Mouse (Mus musculus) neural tube, embryonic 14.5 days (tissue): ENCODE measurements around the gene Trim69. TPM values are rescaled to one million over a fixed set of nuclear protein-coding genes. Genes with fewer than 3 reads are reported as not detected.

Experiments
- ATAC-seq: fragments of 200-750 bp; cut with Nextera tagmentation; 2 replicates; pipeline ENCODE4 v1.8.0; 2017; ENCODE audit warnings: low read depth, mild to moderate bottlenecking, moderate TSS enrichment, moderate library complexity
- H3K27ac ChIP-seq: fragments of 300-500 bp; sonication (generic); 2 replicates; pipeline ENCODE4 v1.5.1; 2014; ENCODE audit warnings: low read depth, mild to moderate bottlenecking, control low read depth, low read length, moderate library complexity, mixed read lengths
- H3K27me3 ChIP-seq: fragments of 300-500 bp; sonication (generic); 2 replicates; pipeline ENCODE4 v1.6.1; 2014; ENCODE audit warnings: low read length; ENCODE audit not compliant: control insufficient read depth, insufficient read depth
- H3K36me3 ChIP-seq: fragments of 300-500 bp; sonication (generic); 2 replicates; pipeline ENCODE4 v1.6.1; 2014; ENCODE audit warnings: low read length, mixed read lengths; ENCODE audit not compliant: control insufficient read depth, insufficient read depth
- H3K4me1 ChIP-seq: fragments of 300-500 bp; sonication (generic); 2 replicates; pipeline ENCODE4 v1.6.1; 2014; ENCODE audit warnings: low read length; ENCODE audit not compliant: control insufficient read depth, insufficient read depth
- H3K4me2 ChIP-seq: fragments of 300-500 bp; sonication (generic); 2 replicates; pipeline ENCODE4 v1.6.1; 2014; ENCODE audit warnings: mild to moderate bottlenecking, low read depth, low read length, control low read depth
- H3K4me3 ChIP-seq: fragments of 300-500 bp; sonication (generic); 2 replicates; pipeline ENCODE4 v1.5.1; 2014; ENCODE audit warnings: low read depth, low read length, control low read depth, mixed read lengths
- H3K9ac ChIP-seq: fragments of 300-500 bp; sonication (generic); replicated peaks from 2 replicates; pipeline ENCODE4 v1.6.1; 2014; ENCODE audit warnings: low read depth, mild to moderate bottlenecking, control low read depth, low read length, mixed read lengths
- H3K9me3 ChIP-seq: fragments of 300-500 bp; sonication (generic); 2 replicates; pipeline ENCODE4 v1.6.1; 2016; ENCODE audit warnings: low read length; ENCODE audit not compliant: control insufficient read depth
- WGBS: fragments of 180-500 bp; shearing (Covaris S2); extraction: QIAGEN DNeasy Blood & Tissue Kit; methylation state at CpG from one replicate; pipeline ENCODE4 v1.1.7; 2014; 5-methylcytosine and 5-hydroxymethylcytosine counted together
- polyA plus RNA-seq: library from polyadenylated mRNA; unstranded; fragments of >200 nt; fragmentation: Nextera tagmentation; extraction: Ambion mirVana; gene quantifications from 2 replicates; pipeline ENCODE4 v1.2.1, GENCODE M21; 2014

Trim69 gene
- polyA plus RNA-seq, 1 experiment from 2014 or later: not detected

DNA sequence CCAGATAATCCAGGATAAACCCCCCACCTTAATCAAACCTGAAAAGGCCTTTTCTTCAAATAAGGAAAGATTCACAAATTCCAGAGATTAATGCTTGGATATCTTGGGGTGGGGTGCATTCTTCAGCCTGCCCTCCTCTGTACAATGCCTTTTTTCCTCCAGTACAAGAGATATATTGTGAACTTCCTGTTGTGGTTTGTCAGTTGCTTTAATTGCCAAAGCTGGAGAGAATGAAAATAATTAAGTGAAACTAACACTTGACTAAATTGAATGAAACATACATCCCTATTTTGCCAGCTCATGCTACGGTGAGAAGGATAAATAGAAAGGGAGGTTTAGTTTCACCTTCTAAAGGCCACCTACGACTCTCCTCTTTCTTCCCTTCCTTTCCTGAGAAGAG lies 57.7 kb downstream of the Trim69 start:
- Histone ChIP-seq H3K4me1 (no peaks in the 10 kb centered on the region), H3K9me3 (no peaks in the 10 kb centered on the region), H3K36me3 (no peaks in the 10 kb centered on the region), H3K27ac (no peak overlapping the region), H3K4me2 (no peak overlapping the region), H3K9ac (no peak overlapping the region), H3K27me3 (no peaks in the 10 kb centered on the region), H3K4me3 (no peak overlapping the region)
- WGBS: 62% methylated on average over 2 of the region's 2 CpGs
- no peak for ATAC-seq

GRCm38 (mm10) chr2:122221378-122221777 lies 60.9 kb downstream of the Trim69 start:
- H3K36me3 ChIP-seq: no peaks in the 10 kb centered on the region
- H3K27ac ChIP-seq: no peak overlapping the region
- no peak overlapping the region for H3K4me3 ChIP-seq
- no peaks in the 10 kb centered on the region for H3K4me1 ChIP-seq
- H3K4me2 ChIP-seq: no peak overlapping the region
- H3K9me3 ChIP-seq: no peaks in the 10 kb centered on the region
- H3K9ac ChIP-seq: no peak overlapping the region
- WGBS: 83% methylated on average over 4 of the region's 4 CpGs
- no peak for ATAC-seq
- H3K27me3 ChIP-seq: no peaks in the 10 kb centered on the region

- H3K27me3 ChIP-seq: no peaks in the 10 kb centered on the region
- no peaks in the 10 kb centered on the region for H3K36me3 ChIP-seq
- H3K27ac ChIP-seq: no peak overlapping the region
- no peak overlapping the region for H3K9ac ChIP-seq
- no peaks in the 10 kb centered on the region for H3K9me3 ChIP-seq
- H3K4me1 ChIP-seq: no peaks in the 10 kb centered on the region
- 36% methylated on average over 5 of the region's 5 CpGs for WGBS
- H3K4me3 ChIP-seq: no peak overlapping the region
- no peak overlapping the region for H3K4me2 ChIP-seq
- no peak for ATAC-seq
These were observed 61.3 kb downstream of the Trim69 start for GRCm38 (mm10) chr2:122221798-122222197.

- no peak overlapping the region for H3K4me2 ChIP-seq
- H3K9me3 ChIP-seq: no peaks in the 10 kb centered on the region
- no peak for ATAC-seq
- H3K4me1 ChIP-seq: no peaks in the 10 kb centered on the region
- no peaks in the 10 kb centered on the region for H3K36me3 ChIP-seq
- no peaks in the 10 kb centered on the region for H3K27me3 ChIP-seq
- no peak overlapping the region for H3K4me3 ChIP-seq
- H3K9ac ChIP-seq: no peak overlapping the region
- WGBS: 94% methylated on average over 5 of the region's 5 CpGs
- H3K27ac ChIP-seq: no peak overlapping the region
These were observed 61.8 kb downstream of the Trim69 start for GRCm38 (mm10) chr2:122222272-122222671.

GRCm38 (mm10) chr2:122223654-122224053 lies 63.2 kb downstream of the Trim69 start:
- Histone ChIP-seq H3K9ac (no peak overlapping the region), H3K4me3 (no peak overlapping the region), H3K4me1 (no peaks in the 10 kb centered on the region), H3K27ac (no peak overlapping the region), H3K27me3 (no peaks in the 10 kb centered on the region), H3K4me2 (no peak overlapping the region), H3K36me3 (no peaks in the 10 kb centered on the region), H3K9me3 (no peaks in the 10 kb centered on the region)
- no peak for ATAC-seq

Other genes starting within 250 kb of the Trim69 start
- gene Ctdspl2, start 204.7 kb upstream of the Trim69 start, polyA plus RNA-seq: 37.7 and 42.0 TPM in 2 replicates
- 0.26 and 0.36 TPM in 2 replicates for gene Mageb3, start 204.6 kb upstream of the Trim69 start, polyA plus RNA-seq
- 11.4 and 14.3 TPM in 2 replicates for gene Eif3j1, start 132.2 kb upstream of the Trim69 start, polyA plus RNA-seq
- gene Spg11, start 42.3 kb upstream of the Trim69 start, polyA plus RNA-seq: 10.2 and 10.4 TPM in 2 replicates
- gene B2m, start 13.0 kb upstream of the Trim69 start, polyA plus RNA-seq: 63.5 and 114 TPM in 2 replicates
- 0.08 TPM in 1 of 2 replicates, not detected in the other for gene Patl2, start 25.5 kb downstream of the Trim69 start, polyA plus RNA-seq
- not detected in 2 replicates for gene Terb2, start 25.6 kb downstream of the Trim69 start, polyA plus RNA-seq
- gene Sord, start 74.0 kb downstream of the Trim69 start, polyA plus RNA-seq: 21.1 and 22.7 TPM in 2 replicates
- not detected in 2 replicates for gene Duox2, start 137.7 kb downstream of the Trim69 start, polyA plus RNA-seq
- gene Duoxa2, start 138.2 kb downstream of the Trim69 start, polyA plus RNA-seq: 0.17 and 0.37 TPM in 2 replicates
- 0.32 TPM in 1 of 2 replicates, not detected in the other for gene Duoxa1, start 153.0 kb downstream of the Trim69 start, polyA plus RNA-seq
- gene Duox1, start 155.0 kb downstream of the Trim69 start, polyA plus RNA-seq: 0.13 and 0.15 TPM in 2 replicates
- gene Shf, start 208.5 kb downstream of the Trim69 start, polyA plus RNA-seq: 16.7 and 17.5 TPM in 2 replicates